16 mouse cellular contexts compared by ENCODE assay signal in the genomic region with DNA sequence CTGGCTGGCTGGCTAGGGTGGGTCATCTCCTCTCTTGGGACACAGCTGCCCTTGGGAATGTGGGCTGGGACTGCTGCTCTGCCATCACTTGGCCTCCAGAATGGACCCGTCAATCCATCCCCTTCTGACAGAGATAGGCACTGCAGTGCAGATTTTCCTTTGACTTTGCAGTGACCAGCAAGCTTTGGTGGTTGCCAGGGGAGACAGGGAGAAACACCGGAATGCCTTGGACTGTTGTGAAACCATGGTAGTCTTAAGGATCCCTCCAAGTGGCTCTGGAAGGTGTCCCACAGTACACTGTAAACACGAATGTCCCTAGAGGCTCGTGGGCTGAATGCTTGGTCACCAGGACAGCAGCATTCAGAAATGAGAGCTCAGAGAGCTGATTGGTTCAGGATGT. TPM values are rescaled to one million over a fixed set of nuclear protein-coding genes. Genes with fewer than 3 reads are reported as not detected.
DNase-seq lines count a peak whose midpoint lies in the region; ATAC-seq and TF ChIP-seq lines count a peak whose summit lies in the region.
"Had no signal": no experiment of that assay in that cellular context is flagged by ENCODE, and none has a peak within 500 bp of the region (broad histone marks: within the 10 kb centered on the region; RNA-seq: fewer than 3 reads in every experiment).

No protein-coding gene starts in this region.

- no peaks in the 10 kb centered on the region for H3K36me3 ChIP-seq in kidney, embryonic 16.5 days (ENCODE audit: insufficient read depth, low read length)
- no peaks in the 10 kb centered on the region for H3K36me3 ChIP-seq in lung, embryonic 14.5 days (ENCODE audit: insufficient read depth)
- H3K36me3 ChIP-seq in stomach, embryonic 16.5 days (ENCODE audit: control insufficient read depth, insufficient read depth, low read length), result no peaks in the 10 kb centered on the region

- H3K4me3 ChIP-seq in kidney, embryonic 16.5 days (ENCODE audit: low read length), result no peak overlapping the region
- no peak overlapping the region for H3K4me3 ChIP-seq in lung, embryonic 14.5 days (ENCODE audit: low read depth, low read length)
- no peak overlapping the region for H3K4me3 ChIP-seq in stomach, embryonic 16.5 days (replicated peaks; ENCODE audit: low read length)

- no peaks in the 10 kb centered on the region for H3K9me3 ChIP-seq in kidney, embryonic 16.5 days (ENCODE audit: low read length)
- no peaks in the 10 kb centered on the region for H3K9me3 ChIP-seq in lung, embryonic 14.5 days (ENCODE audit: low read depth, low read length)
- no peaks in the 10 kb centered on the region for H3K9me3 ChIP-seq in stomach, embryonic 16.5 days (replicated peaks; ENCODE audit: control insufficient read depth, low read length)

- no peak overlapping the region for H3K4me2 ChIP-seq in kidney, embryonic 16.5 days (replicated peaks; ENCODE audit: low read depth, low read length)
- no peak overlapping the region for H3K4me2 ChIP-seq in lung, embryonic 14.5 days
- H3K4me2 ChIP-seq in stomach, embryonic 16.5 days (ENCODE audit: low read depth, low read length), result no peak overlapping the region

- no peak for TF ChIP-seq CTCF in lung, embryonic 14.5 days (IDR thresholded peaks at IDR 0.05; ENCODE audit: low read depth)

- H3K4me1 ChIP-seq in kidney, embryonic 16.5 days (ENCODE audit: insufficient read depth, low read length), result peaks cover 31% of the 10 kb centered on the region
- H3K4me1 ChIP-seq in lung, embryonic 14.5 days (ENCODE audit: insufficient read depth), result peaks cover 5% of the 10 kb centered on the region; the same call in 1 of the 2 replicates
- peaks cover 20% of the 10 kb centered on the region for H3K4me1 ChIP-seq in stomach, embryonic 16.5 days (ENCODE audit: control insufficient read depth, insufficient read depth, low read length)

- WGBS in kidney, embryonic 16.5 days, result 65% methylated on average over 4 of the region's 4 CpGs
- WGBS in lung, embryonic 14.5 days, result 46% methylated on average over 4 of the region's 4 CpGs
- WGBS in stomach, embryonic 16.5 days, result 55% methylated on average over 4 of the region's 4 CpGs

- no peak for ATAC-seq in kidney, embryonic 16.5 days (ENCODE audit: low FRiP score, low TSS enrichment)
- ATAC-seq in lung, embryonic 14.5 days (ENCODE audit: insufficient read depth), result 0 out of 2 replicates have a peak, but pooled peaks have one; percentile 50
- ATAC-seq in stomach, embryonic 16.5 days (ENCODE audit: insufficient read depth, low FRiP score), result no peak

- peak; percentile 33 for DNase-seq in adrenal gland, postnatal 10 days
- DNase-seq in adrenal gland, postnatal 4 days (ENCODE audit: low spot score in 2 of 2), result no peak
- DNase-seq in kidney, postnatal 10 days, result no peak
- peak; percentile 33 for DNase-seq in lung, embryonic 14.5 days
- DNase-seq in thymus, postnatal 25 days, result no peak
- DNase-seq in cerebellum, postnatal 36 days, result no peak
- DNase-seq: adrenal gland, adult 2 months; cerebellum, postnatal 10 days; thymus, adult 2 months had no signal

- no peaks in the 10 kb centered on the region for H3K27me3 ChIP-seq in kidney, embryonic 16.5 days (ENCODE audit: insufficient read depth, low read length)
- H3K27me3 ChIP-seq in lung, embryonic 14.5 days (ENCODE audit: insufficient read depth, low read length), result no peaks in the 10 kb centered on the region
- no peaks in the 10 kb centered on the region for H3K27me3 ChIP-seq in stomach, embryonic 16.5 days (ENCODE audit: control insufficient read depth, insufficient read depth, low read length)

- no peak overlapping the region for H3K9ac ChIP-seq in kidney, embryonic 16.5 days (replicated peaks; ENCODE audit: low read length)
- H3K9ac ChIP-seq in lung, embryonic 14.5 days, result no peak overlapping the region
- no peak overlapping the region for H3K9ac ChIP-seq in stomach, embryonic 16.5 days (ENCODE audit: low read length)

- peak overlapping the region; percentile 64; the same call in 1 of the 2 replicates for H3K27ac ChIP-seq in kidney, embryonic 16.5 days (ENCODE audit: low read length)
- H3K27ac ChIP-seq in lung, embryonic 14.5 days (ENCODE audit: low read depth), result no peak overlapping the region
- H3K27ac ChIP-seq in stomach, embryonic 16.5 days (ENCODE audit: low read length), result 0 out of 2 replicates have a peak overlapping the region, but pooled peaks have one; percentile 13

RNA-seq across cellular contexts. Expression of gene Otud3, which starts 25.7 kb away (rescaled TPM):
- total RNA-seq in adrenal gland, postnatal 10 days (2021), result 1 to 10 TPM; 7.1 to 8.2 TPM
- total RNA-seq in adrenal gland, postnatal 4 days (2021), result 10 to 100 TPM in 1 of 2 experiments, 1 to 10 TPM in 1; 9.1 to 10.1 TPM
- polyA plus RNA-seq in kidney, embryonic 16.5 days (2015; fragmentation: Nextera tagmentation; extraction: Ambion mirVana), result 3.0 and 3.6 TPM in 2 replicates
- 3.0 and 3.2 TPM in 2 replicates for polyA plus RNA-seq in lung, embryonic 14.5 days (2014; fragmentation: Nextera tagmentation; extraction: Ambion mirVana)
- polyA plus RNA-seq in stomach, embryonic 16.5 days (2015; fragmentation: Nextera tagmentation; extraction: Ambion mirVana), result 3.5 and 3.7 TPM in 2 replicates

RNA-seq across cellular contexts. Expression of gene Rnf186, which starts 27.4 kb away (rescaled TPM):
- not detected for total RNA-seq in adrenal gland, postnatal 10 days (2021)
- 1 to 10 TPM in 1 of 2 experiments, not detected in 1; 1.2 TPM for total RNA-seq in adrenal gland, postnatal 4 days (2021)
- polyA plus RNA-seq in kidney, embryonic 16.5 days (2015; fragmentation: Nextera tagmentation; extraction: Ambion mirVana), result 9.8 and 11.0 TPM in 2 replicates
- 0.24 and 0.69 TPM in 2 replicates for polyA plus RNA-seq in lung, embryonic 14.5 days (2014; fragmentation: Nextera tagmentation; extraction: Ambion mirVana)
- 19.3 and 25.1 TPM in 2 replicates for polyA plus RNA-seq in stomach, embryonic 16.5 days (2015; fragmentation: Nextera tagmentation; extraction: Ambion mirVana)
- total RNA-seq: adrenal gland, adult 2 months; heart, adult 18-20 months; heart, postnatal 10 days; megakaryocyte progenitor cell, adult 5-6 weeks; monocyte, adult 5-6 weeks had no signal
- polyA plus RNA-seq: neural tube, embryonic 14.5 days had no signal

RNA-seq across cellular contexts. Expression of gene Tmco4, which starts 33.2 kb away (rescaled TPM):
- 10 to 100 TPM; 14.7 to 15.0 TPM for total RNA-seq in adrenal gland, postnatal 10 days (2021)
- total RNA-seq in adrenal gland, postnatal 4 days (2021), result 10 to 100 TPM; 16.4 to 20.8 TPM
- polyA plus RNA-seq in kidney, embryonic 16.5 days (2015; fragmentation: Nextera tagmentation; extraction: Ambion mirVana), result 8.8 and 8.9 TPM in 2 replicates
- polyA plus RNA-seq in lung, embryonic 14.5 days (2014; fragmentation: Nextera tagmentation; extraction: Ambion mirVana), result 2.6 and 3.7 TPM in 2 replicates
- 12.7 and 16.4 TPM in 2 replicates for polyA plus RNA-seq in stomach, embryonic 16.5 days (2015; fragmentation: Nextera tagmentation; extraction: Ambion mirVana)

Comparison
In these comparisons a context has a peak if more than half of its experiments do, and no peak if none do; other contexts are left out.
1. DNase-seq: peak in adrenal gland, postnatal 10 days (single experiment) and lung, embryonic 14.5 days (single experiment); none in adrenal gland, postnatal 4 days (0 of 2), kidney, postnatal 10 days (single experiment), thymus, postnatal 25 days (single experiment) and cerebellum, postnatal 36 days (0 of 2).